ENCODE assay signal across 15 mouse cellular contexts in the genomic region with DNA sequence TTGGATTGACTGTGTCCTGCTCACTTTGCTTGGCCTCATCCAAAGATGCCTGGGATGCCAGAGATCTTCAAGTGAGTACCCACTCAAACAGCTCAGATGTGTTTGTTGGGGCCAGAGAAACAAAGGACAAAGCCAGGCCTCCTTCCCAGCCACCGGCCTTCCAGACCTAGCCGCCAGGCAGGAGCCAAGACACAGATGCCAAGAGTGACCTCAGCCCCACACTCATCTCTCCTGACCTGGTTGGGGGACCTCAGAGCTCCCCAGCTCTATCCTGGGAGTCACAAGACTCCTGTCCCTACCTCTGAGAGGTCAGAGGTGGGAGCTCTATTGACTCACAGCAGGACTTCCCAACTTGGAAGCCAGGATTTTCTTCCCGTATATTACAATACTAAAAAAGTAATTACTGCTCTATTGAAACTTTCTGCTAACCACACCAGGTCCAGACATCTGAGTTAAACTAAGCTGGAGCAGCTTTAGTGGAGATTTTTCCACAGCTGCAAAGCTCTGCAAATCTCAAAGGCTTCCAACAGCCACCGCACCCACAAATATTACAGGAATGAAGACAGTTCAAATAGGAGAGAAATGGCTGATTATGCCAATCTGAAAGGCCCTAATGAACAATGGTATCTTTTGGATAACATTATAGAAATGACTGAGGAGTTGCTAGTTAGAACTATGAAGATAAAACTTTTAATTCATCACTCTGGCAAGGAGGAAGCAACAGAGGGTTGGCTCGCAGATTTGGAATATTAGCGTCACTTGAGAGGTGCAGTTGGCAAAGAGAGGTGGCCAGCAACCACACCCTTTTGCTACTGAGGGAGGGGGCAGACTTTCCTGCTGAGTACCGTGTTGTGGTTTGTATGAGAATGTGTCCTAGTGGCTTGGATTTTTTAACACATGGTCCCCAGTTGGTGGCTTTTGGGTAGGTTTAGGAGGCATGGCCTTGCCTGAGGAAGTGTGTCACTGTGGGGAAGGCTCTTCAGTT.
A peak's percentile ranks its signal among the peaks of the same experiment; 100 is the strongest.
DNase-seq lines count a peak whose midpoint lies in the region; ATAC-seq and TF ChIP-seq lines count a peak whose summit lies in the region.
"Had no signal": no experiment of that assay in that cellular context is flagged by ENCODE, and none has a peak within 500 bp of the region (broad histone marks: within the 10 kb centered on the region; RNA-seq: fewer than 3 reads in every experiment).

No protein-coding gene starts in this region.

- ATAC-seq in heart, embryonic 16.5 days (replicated peaks; ENCODE audit: extremely low read depth, insufficient read depth, low FRiP score): no peak
- no peak for ATAC-seq in lung, postnatal 0 days
- ATAC-seq: CD4-positive, CD25-positive, alpha-beta regulatory T cell, adult 4 months; forebrain, embryonic 13.5 days had no signal

- H3K4me3 ChIP-seq in heart, embryonic 16.5 days (ENCODE audit: low read length): no peak overlapping the region
- H3K4me3 ChIP-seq in embryonic facial prominence, embryonic 10.5 days: no peak overlapping the region
- no peak overlapping the region for H3K4me3 ChIP-seq in lung, postnatal 0 days (ENCODE audit: low read depth, low read length)
- H3K4me3 ChIP-seq: forebrain, embryonic 13.5 days; liver, embryonic 13.5 days; neural tube, embryonic 13.5 days had no signal

- H3K4me1 ChIP-seq in heart, embryonic 16.5 days (ENCODE audit: control insufficient read depth, insufficient read depth, low read length): no peaks in the 10 kb centered on the region
- peaks cover 18% of the 10 kb centered on the region for H3K4me1 ChIP-seq in embryonic facial prominence, embryonic 10.5 days
- no peaks in the 10 kb centered on the region for H3K4me1 ChIP-seq in lung, postnatal 0 days (ENCODE audit: insufficient read depth, low read depth, low read length)
- H3K4me1 ChIP-seq: forebrain, embryonic 13.5 days; liver, embryonic 13.5 days had no signal

- H3K4me2 ChIP-seq in heart, embryonic 16.5 days (ENCODE audit: low read depth, low read length): no peak overlapping the region
- H3K4me2 ChIP-seq in lung, postnatal 0 days (replicated peaks; ENCODE audit: low read depth, low read length): no peak overlapping the region
- H3K4me2 ChIP-seq: forebrain, embryonic 13.5 days; liver, embryonic 13.5 days; neural tube, embryonic 13.5 days had no signal

- WGBS in heart, embryonic 16.5 days: 73% methylated on average over 7 of the region's 7 CpGs
- 85% methylated on average over 7 of the region's 7 CpGs for WGBS in embryonic facial prominence, embryonic 10.5 days
- WGBS in lung, postnatal 0 days: 74% methylated on average over 7 of the region's 7 CpGs

- H3K27me3 ChIP-seq in heart, embryonic 16.5 days (ENCODE audit: control insufficient read depth, insufficient read depth, low read length): no peaks in the 10 kb centered on the region
- H3K27me3 ChIP-seq in embryonic facial prominence, embryonic 10.5 days (replicated peaks; ENCODE audit: low read depth, poor library complexity, severe bottlenecking): no peaks in the 10 kb centered on the region
- H3K27me3 ChIP-seq in lung, postnatal 0 days (replicated peaks; ENCODE audit: insufficient read depth, low read length): no peaks in the 10 kb centered on the region
- H3K27me3 ChIP-seq: forebrain, embryonic 13.5 days; liver, embryonic 13.5 days; neural tube, embryonic 13.5 days had no signal

- no peak for TF ChIP-seq EP300 in lung, postnatal 0 days (IDR thresholded peaks at IDR 0.05)

- H3K27ac ChIP-seq in heart, embryonic 16.5 days (ENCODE audit: low read length): 0 out of 2 replicates have a peak overlapping the region, but pooled peaks have one; percentile 16
- H3K27ac ChIP-seq in embryonic facial prominence, embryonic 10.5 days (replicated peaks): no peak overlapping the region
- H3K27ac ChIP-seq in lung, postnatal 0 days (ENCODE audit: low read length): no peak overlapping the region
- H3K27ac ChIP-seq: forebrain, embryonic 13.5 days; liver, embryonic 13.5 days; neural tube, embryonic 13.5 days had no signal

- H3K36me3 ChIP-seq in heart, embryonic 16.5 days (ENCODE audit: control insufficient read depth, insufficient read depth): no peaks in the 10 kb centered on the region
- no peaks in the 10 kb centered on the region for H3K36me3 ChIP-seq in embryonic facial prominence, embryonic 10.5 days (replicated peaks)
- H3K36me3 ChIP-seq in lung, postnatal 0 days (ENCODE audit: insufficient read depth, low read length): no peaks in the 10 kb centered on the region
- H3K36me3 ChIP-seq: liver, embryonic 13.5 days; neural tube, embryonic 13.5 days had no signal

- H3K9ac ChIP-seq in heart, embryonic 16.5 days (ENCODE audit: low read length): no peak overlapping the region
- no peak overlapping the region for H3K9ac ChIP-seq in lung, postnatal 0 days (replicated peaks; ENCODE audit: low read depth)
- H3K9ac ChIP-seq: forebrain, embryonic 13.5 days; liver, embryonic 13.5 days; neural tube, embryonic 13.5 days had no signal

- no peaks in the 10 kb centered on the region for H3K9me3 ChIP-seq in heart, embryonic 16.5 days (replicated peaks; ENCODE audit: control insufficient read depth, low read length)
- no peaks in the 10 kb centered on the region for H3K9me3 ChIP-seq in embryonic facial prominence, embryonic 10.5 days
- H3K9me3 ChIP-seq in lung, postnatal 0 days (ENCODE audit: low read length): no peaks in the 10 kb centered on the region
- H3K9me3 ChIP-seq: forebrain, embryonic 13.5 days; liver, embryonic 13.5 days; neural tube, embryonic 13.5 days had no signal

- no peak for TF ChIP-seq CTCF in lung, postnatal 0 days (IDR thresholded peaks at IDR 0.05)

- peak; percentile 34 for DNase-seq in lung, postnatal 10 days
- DNase-seq in lung, postnatal 14 days: no peak
- DNase-seq in gastrocnemius, adult 8-10 months (ENCODE audit: low spot score in 2 of 2): peak; percentile 43 to 63
- no peak for DNase-seq in right cerebral cortex, postnatal 4 days
- no peak for DNase-seq in thymus, postnatal 4 days
- no peak for DNase-seq in embryonic facial prominence, embryonic 10.5 days (ENCODE audit: low spot score)
- no peak for DNase-seq in lung, postnatal 0 days (ENCODE audit: low spot score)
- DNase-seq: cerebellum, adult 18-20 months; kidney, postnatal 36 days; liver, embryonic 13.5 days; thymus, adult 18-20 months had no signal

Comparison
In these comparisons a context has a peak if more than half of its experiments do, and no peak if none do; other contexts are left out.
1. DNase-seq: peak in lung, postnatal 10 days (single experiment) and gastrocnemius, adult 8-10 months (2 of 2); none in lung, postnatal 14 days (single experiment), right cerebral cortex, postnatal 4 days (single experiment), thymus, postnatal 4 days (single experiment), embryonic facial prominence, embryonic 10.5 days (single experiment) and lung, postnatal 0 days (single experiment).